Mouse (Mus musculus) frontal cortex, adult 2 months (tissue): ENCODE measurements at regions not wholly inside any gene's neighbourhood (a gene's known extent, or its start where the extent isn't known, plus 50 kb on each side); places are given as distances from the start of the nearest gene placed in this dataset.
"Not testable (repeated sequence)": the region's sequence is repeated elsewhere in the genome, so short reads cannot be mapped to it uniquely, and the experiment has no call there.

Experiments
- DNase-seq, 2 experiments: peaks; one replicate each; pipeline ENCODE4 v3.0.0; 2022; ENCODE audit warnings: low spot score in 1 of 2; ENCODE audit errors: extremely low spot score in 1 of 2

GRCm38 (mm10) chr14:94363992-94364391 lies 473.5 kb upstream of the Pcdh9 start:
- no peak for DNase-seq

DNA sequence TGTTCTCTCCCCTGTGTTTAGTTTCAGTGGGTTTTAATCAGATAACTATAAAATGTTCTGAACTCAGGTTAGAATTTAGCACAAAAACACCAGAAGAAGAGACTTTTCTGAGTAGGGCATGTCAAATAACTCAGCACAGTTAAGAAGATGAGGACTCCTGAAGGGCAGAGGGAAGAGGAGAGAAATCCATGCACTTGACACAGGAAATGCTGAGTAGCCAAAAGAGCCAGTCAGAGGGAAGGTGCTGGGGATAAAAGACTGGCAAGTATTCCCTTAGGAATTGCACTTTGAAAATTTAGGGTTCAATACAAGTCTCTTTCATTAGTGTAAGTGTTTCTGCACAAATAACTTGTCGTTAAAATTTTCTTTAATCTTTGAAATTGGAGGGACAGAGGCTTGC lies 472.4 kb upstream of the Pcdh9 start:
- DNase-seq, result no peak

- peak in 1 of 2 experiments; percentile 6 for DNase-seq
These were observed 450.1 kb upstream of the Pcdh9 start for GRCm38 (mm10) chr14:94340555-94340954.

DNA sequence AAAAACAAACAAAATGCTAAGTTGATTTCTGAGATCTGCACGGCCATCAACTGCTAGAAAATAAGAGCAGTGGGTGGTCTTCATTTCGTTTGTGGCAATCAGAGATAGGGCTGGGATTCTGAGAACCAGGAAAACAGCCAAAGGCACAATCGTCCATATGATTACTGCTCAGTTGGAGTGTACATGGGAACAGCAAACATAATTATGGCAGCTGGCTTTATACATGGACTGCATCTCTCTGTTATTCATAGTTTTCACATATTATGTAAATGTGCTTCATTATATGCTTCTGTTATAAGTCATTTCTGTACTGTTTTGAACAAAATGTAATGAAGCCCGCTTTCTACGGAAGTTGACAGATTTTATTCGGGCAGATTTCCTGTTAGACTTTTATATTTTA lies 418.8 kb upstream of the Pcdh9 start:
- DNase-seq, result no peak

- DNase-seq, result not testable (repeated sequence)
These were observed 415.1 kb upstream of the Pcdh9 start for GRCm38 (mm10) chr14:94305615-94306014.

GRCm38 (mm10) chr14:94294318-94294717 lies 403.8 kb upstream of the Pcdh9 start:
- no peak for DNase-seq
